Mouse (Mus musculus) heart, embryonic 16.5 days (tissue): ENCODE results near the gene Drg1. TPM values are rescaled to one million over a fixed set of nuclear protein-coding genes. Genes with fewer than 3 reads are reported as not detected.

Experiments
- ATAC-seq: fragments of 200-750 bp; cut with Nextera tagmentation; replicated peaks from 2 replicates; pipeline ENCODE4 v1.8.0; 2017; ENCODE audit warnings: moderate number of reproducible peaks; ENCODE audit not compliant: insufficient read depth, low FRiP score; ENCODE audit errors: extremely low read depth
- H3K27ac ChIP-seq: fragments of 300-500 bp; sonication (generic); 2 replicates; pipeline ENCODE4 v1.5.1; 2014; ENCODE audit warnings: mild to moderate bottlenecking, low read length, control low read depth, moderate library complexity
- H3K27me3 ChIP-seq: fragments of 300-500 bp; sonication (generic); 2 replicates; pipeline ENCODE4 v1.6.1; 2014; ENCODE audit warnings: low read length, mixed read lengths; ENCODE audit not compliant: control insufficient read depth, insufficient read depth
- H3K36me3 ChIP-seq: fragments of 300-500 bp; sonication (generic); 2 replicates; pipeline ENCODE4 v1.6.1; 2014; ENCODE audit not compliant: control insufficient read depth, insufficient read depth
- H3K4me1 ChIP-seq: fragments of 300-500 bp; sonication (generic); 2 replicates; pipeline ENCODE4 v1.6.1; 2014; ENCODE audit warnings: low read length, mixed read lengths; ENCODE audit not compliant: control insufficient read depth, insufficient read depth
- H3K4me2 ChIP-seq: fragments of 300-500 bp; sonication (generic); 2 replicates; pipeline ENCODE4 v1.6.1; 2014; ENCODE audit warnings: low read depth, mild to moderate bottlenecking, control low read depth, low read length
- H3K4me3 ChIP-seq: fragments of 300-500 bp; sonication (generic); 2 replicates; pipeline ENCODE4 v1.5.1; 2014; ENCODE audit warnings: mild to moderate bottlenecking, control low read depth, low read length
- H3K9ac ChIP-seq: fragments of 300-500 bp; sonication (generic); 2 replicates; pipeline ENCODE4 v1.6.1; 2014; ENCODE audit warnings: low read length, control low read depth
- H3K9me3 ChIP-seq: fragments of 300-500 bp; sonication (generic); replicated peaks from 2 replicates; pipeline ENCODE4 v1.6.1; 2016; ENCODE audit warnings: low read length; ENCODE audit not compliant: control insufficient read depth
- WGBS: fragments of 180-500 bp; shearing (Covaris S2); extraction: QIAGEN DNeasy Blood & Tissue Kit; methylation state at CpG from one replicate; pipeline ENCODE4 v1.1.7; 2014; 5-methylcytosine and 5-hydroxymethylcytosine counted together
- polyA plus RNA-seq: library from polyadenylated mRNA; unstranded; fragments of >200 nt; fragmentation: Nextera tagmentation; extraction: Ambion mirVana; gene quantifications from 2 replicates; pipeline ENCODE4 v1.2.1, GENCODE M21; 2015

The Drg1 gene
- polyA plus RNA-seq, 1 experiment from 2014 or later: 198 TPM

DNA sequence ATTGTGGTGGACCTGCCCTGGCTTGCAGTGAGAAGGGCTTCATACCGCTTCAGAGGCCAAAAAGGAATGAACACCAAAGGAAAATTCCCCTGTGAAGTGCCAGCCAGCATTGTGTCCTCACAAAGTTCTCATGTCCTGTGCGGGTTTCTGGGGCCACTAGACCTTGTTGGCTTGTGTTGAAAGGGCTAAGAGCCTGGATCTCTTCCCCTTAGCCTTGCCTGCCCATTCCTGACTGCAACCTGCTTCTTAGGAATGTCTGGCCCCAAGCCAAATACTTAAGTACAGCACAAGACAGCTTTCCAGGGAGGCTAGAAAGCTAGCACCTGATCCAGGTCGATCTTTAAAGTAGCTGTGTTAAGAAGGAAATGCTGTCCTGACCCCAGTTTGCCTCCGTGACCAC, 36.6 kb upstream of the Drg1 start:
- H3K9me3 ChIP-seq: no peaks in the 10 kb centered on the region
- no peak overlapping the region for H3K4me2 ChIP-seq
- no peak overlapping the region for H3K9ac ChIP-seq
- H3K27me3 ChIP-seq: no peaks in the 10 kb centered on the region
- peaks cover 53% of the 10 kb centered on the region for H3K36me3 ChIP-seq
- H3K4me1 ChIP-seq: peaks cover 15% of the 10 kb centered on the region
- H3K4me3 ChIP-seq: no peak overlapping the region
- peak overlapping the region; percentile 56 for H3K27ac ChIP-seq
- ATAC-seq: 0 out of 2 replicates have a peak, but pooled peaks have one; percentile 9
- WGBS: 42% methylated on average over 4 of the region's 4 CpGs

DNA sequence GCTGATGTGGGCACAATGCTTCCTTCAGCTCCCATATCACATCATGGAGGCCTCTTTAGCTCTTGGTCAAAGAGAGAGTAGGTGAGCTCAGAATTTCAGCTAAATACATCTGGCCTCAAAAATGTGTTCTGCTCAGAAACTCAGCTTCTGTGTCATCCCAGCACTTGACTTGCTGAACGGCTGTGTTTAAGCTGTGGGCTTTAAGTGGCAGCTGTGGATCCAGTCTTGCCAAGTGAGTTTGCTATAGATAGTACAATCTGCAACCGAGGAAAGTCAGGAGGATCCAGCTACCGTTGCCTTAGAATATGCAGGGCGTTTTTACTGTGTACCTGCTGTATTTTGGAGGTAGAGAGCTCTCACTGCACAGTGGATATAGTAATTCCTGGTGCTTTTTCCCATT, 36.2 kb upstream of the Drg1 start:
- Histone ChIP-seq H3K27me3 (no peaks in the 10 kb centered on the region), H3K9ac (no peak overlapping the region), H3K9me3 (no peaks in the 10 kb centered on the region), H3K4me2 (no peak overlapping the region), H3K4me3 (no peak overlapping the region), H3K27ac (peak overlapping the region; percentile 56), H3K36me3 (peaks cover 53% of the 10 kb centered on the region), H3K4me1 (peaks cover 15% of the 10 kb centered on the region)
- 39% methylated on average over 4 of the region's 4 CpGs for WGBS
- ATAC-seq: 0 out of 2 replicates have a peak, but pooled peaks have one; percentile 6

DNA sequence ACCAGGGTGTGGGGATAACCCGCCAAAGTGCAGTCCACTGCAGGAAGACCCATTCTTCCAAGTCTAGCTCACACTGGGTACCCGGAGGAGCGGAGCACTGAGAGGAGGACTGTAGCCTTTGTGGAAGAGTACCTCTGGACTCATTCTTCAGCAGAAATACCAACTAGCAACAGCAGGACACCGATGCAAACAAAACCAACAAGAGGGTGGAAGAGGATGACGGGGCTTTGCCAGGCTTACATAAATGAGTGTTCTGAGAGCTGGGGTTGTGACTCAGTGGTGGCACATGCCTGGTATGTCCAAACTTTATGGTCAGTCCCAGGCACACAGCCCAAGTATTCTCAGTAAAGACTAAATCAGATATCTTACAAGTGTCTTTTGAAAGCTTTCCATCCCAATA, 34.9 kb upstream of the Drg1 start:
- Histone ChIP-seq H3K4me3 (no peak overlapping the region), H3K27me3 (no peaks in the 10 kb centered on the region)

DNA sequence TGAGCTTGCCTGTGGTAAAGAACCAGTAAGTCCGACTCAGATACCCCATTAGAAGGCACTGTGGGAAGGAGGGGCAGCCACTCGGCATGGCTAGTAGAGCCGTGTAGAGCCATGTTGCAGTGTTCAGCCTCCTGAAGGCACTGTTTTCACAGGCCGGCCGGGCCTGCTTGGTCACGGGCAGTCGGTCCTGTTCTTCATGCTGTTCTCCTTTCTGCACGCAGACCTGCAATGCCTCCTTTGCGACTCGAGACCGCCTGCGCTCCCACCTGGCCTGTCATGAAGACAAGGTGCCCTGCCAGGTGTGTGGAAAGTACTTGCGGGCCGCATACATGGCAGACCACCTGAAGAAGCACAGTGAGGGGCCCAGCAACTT, 32.6 kb upstream of the Drg1 start:
- H3K4me3 ChIP-seq: no peak overlapping the region
- H3K36me3 ChIP-seq: peaks cover 55% of the 10 kb centered on the region
- no peak overlapping the region for H3K9ac ChIP-seq
- no peaks in the 10 kb centered on the region for H3K27me3 ChIP-seq
- peaks cover 32% of the 10 kb centered on the region for H3K4me1 ChIP-seq
- no peak overlapping the region for H3K4me2 ChIP-seq
- no peaks in the 10 kb centered on the region for H3K9me3 ChIP-seq
- ATAC-seq: 0 out of 2 replicates have a peak, but pooled peaks have one; percentile 3
- H3K27ac ChIP-seq: peak overlapping the region; percentile 28; the same call in 1 of the 2 replicates
- WGBS: 83% methylated on average over 14 of the region's 14 CpGs

More for the DNA sequence above, 34.9 kb upstream of the Drg1 start:
- Histone ChIP-seq H3K4me2 (no peak overlapping the region), H3K9ac (no peak overlapping the region), H3K9me3 (no peaks in the 10 kb centered on the region), H3K27ac (no peak overlapping the region), H3K4me1 (peaks cover 19% of the 10 kb centered on the region), H3K36me3 (peaks cover 53% of the 10 kb centered on the region)
- WGBS: 93% methylated on average over 5 of the region's 5 CpGs
- ATAC-seq: no peak

DNA sequence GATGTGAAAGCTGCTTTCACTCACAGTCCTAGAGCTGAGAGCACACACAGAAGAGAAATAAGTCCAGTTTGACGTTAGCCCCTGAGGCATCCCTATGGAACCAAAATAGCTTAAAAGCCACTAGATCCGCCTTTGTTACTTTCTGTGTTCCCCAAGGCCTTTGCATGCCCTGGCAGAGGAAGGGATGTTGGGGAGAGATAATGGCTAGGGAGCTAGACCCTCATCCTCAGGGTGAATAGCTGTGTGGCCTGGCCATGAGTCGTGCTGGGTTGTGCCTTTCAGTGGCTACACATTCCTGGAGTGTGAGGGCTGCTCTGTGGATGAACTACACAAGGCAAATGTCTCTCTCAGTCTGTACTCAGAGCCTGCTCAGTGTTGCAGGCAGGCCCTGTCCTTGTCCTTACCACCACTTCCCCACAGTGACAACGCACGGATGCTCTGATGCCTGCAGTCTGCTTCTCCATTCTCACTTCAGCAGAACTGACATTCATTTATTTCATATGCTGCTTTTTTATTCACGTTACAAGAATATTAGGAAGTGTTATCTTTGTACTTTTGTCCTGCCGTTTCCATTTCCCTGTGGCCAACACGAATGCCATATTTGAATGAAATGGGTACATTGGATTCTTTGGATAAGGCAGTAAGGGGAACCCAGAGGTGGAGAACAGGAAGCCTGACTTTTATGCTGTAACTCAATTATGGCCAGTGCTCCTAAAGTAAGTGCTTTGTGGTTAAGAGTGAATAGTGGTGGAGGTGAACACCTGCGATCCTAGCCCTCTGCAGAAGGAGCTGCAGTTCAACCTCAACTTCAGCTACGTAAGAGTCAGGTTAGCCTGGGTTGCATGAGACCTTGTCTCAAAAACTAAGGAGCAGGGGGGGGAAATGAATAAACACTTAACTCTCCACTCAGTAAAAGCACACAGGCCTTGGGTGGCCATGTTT, 31.9 kb upstream of the Drg1 start:
- H3K4me1 ChIP-seq: peaks cover 35% of the 10 kb centered on the region
- no peak for ATAC-seq
- H3K9me3 ChIP-seq: no peaks in the 10 kb centered on the region
- H3K9ac ChIP-seq: no peak overlapping the region
- H3K36me3 ChIP-seq: peaks cover 58% of the 10 kb centered on the region
- H3K27ac ChIP-seq: peak overlapping the region; percentile 28; the same call in 1 of the 2 replicates
- no peak overlapping the region for H3K4me2 ChIP-seq
- H3K4me3 ChIP-seq: no peak overlapping the region
- WGBS: 70% methylated on average over 10 of the region's 10 CpGs
- H3K27me3 ChIP-seq: no peaks in the 10 kb centered on the region

DNA sequence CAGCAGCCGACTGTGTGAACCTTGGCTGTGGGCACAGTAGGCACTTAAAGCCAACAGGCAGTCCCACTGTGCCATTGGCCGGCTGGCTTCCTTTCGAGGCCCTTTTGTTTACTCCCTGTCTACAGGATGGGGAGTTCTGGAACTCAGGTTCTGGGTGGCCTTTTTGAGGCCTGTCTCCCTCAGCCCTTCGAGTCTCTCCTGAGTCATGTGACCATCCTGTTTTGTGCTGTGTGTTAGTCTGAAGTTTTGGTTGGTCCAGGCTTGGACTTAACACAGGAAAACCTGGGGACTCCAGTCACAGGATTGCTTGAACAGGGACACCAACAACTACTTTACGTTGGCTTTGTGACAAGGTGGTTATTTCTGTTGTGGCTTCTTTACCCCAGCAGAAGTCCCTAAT, 29.8 kb upstream of the Drg1 start:
- H3K27ac ChIP-seq: no peak overlapping the region
- no peak overlapping the region for H3K4me3 ChIP-seq
- H3K36me3 ChIP-seq: peaks cover 51% of the 10 kb centered on the region
- ATAC-seq: no peak
- H3K9ac ChIP-seq: no peak overlapping the region
- H3K4me2 ChIP-seq: no peak overlapping the region
- WGBS: 63% methylated on average over 5 of the region's 5 CpGs
- H3K27me3 ChIP-seq: no peaks in the 10 kb centered on the region
- peaks cover 35% of the 10 kb centered on the region for H3K4me1 ChIP-seq
- H3K9me3 ChIP-seq: no peaks in the 10 kb centered on the region

DNA sequence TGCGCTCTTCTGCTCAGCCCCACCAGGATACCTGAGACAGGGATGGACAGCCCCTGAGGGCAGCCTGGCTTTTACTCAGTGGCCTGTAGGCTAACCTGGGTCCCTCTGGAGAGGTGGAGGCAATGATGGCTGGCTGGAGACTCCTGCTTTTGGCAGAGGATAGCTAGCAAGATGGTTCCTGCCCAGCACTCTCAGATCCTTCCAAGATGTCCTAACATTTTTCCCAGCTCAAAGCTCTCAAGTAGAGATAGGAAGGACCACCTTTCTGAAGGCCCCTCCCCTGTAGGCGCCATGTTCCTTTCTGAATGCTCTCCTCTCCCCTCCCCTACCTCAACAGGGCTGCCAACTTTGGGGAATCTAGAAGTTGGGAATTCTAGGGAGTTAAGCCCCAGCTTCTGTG, 28.4 kb upstream of the Drg1 start:
- 88% methylated on average over 2 of the region's 2 CpGs for WGBS
- Histone ChIP-seq H3K9me3 (no peaks in the 10 kb centered on the region), H3K4me3 (no peak overlapping the region), H3K4me1 (peaks cover 36% of the 10 kb centered on the region), H3K4me2 (no peak overlapping the region), H3K9ac (no peak overlapping the region), H3K27me3 (no peaks in the 10 kb centered on the region), H3K27ac (no peak overlapping the region), H3K36me3 (peaks cover 39% of the 10 kb centered on the region)
- no peak for ATAC-seq

DNA sequence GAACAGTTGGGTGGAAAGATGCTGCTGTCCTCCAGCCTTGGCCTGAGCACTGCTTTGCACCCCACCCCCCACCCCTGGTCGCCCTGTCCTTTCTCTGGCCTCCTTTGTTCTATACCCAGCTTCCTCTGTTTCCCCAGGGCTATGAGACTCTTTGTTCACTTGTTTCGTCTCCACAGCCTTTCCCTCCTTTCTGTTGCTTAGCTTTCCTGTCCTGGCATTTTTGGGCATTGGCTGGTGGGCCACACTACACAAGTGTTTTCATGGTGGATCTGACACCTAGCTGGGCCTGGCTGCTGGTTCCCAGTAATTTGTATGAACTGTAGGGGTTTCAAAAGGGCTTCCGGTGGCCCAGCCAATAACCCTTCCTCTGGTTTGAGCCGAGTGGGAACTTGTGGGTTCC, 27.1 kb upstream of the Drg1 start:
- Histone ChIP-seq H3K4me2 (peak overlapping the region; percentile 95), H3K9ac (peak overlapping the region; percentile 99; the same call in 1 of the 2 replicates), H3K27me3 (no peaks in the 10 kb centered on the region), H3K4me1 (peaks cover 37% of the 10 kb centered on the region), H3K27ac (peak overlapping the region; percentile 100), H3K9me3 (no peaks in the 10 kb centered on the region), H3K4me3 (peak overlapping the region; percentile 90), H3K36me3 (peaks cover 29% of the 10 kb centered on the region)
- no peak for ATAC-seq
- 49% methylated on average over 4 of the region's 4 CpGs for WGBS

DNA sequence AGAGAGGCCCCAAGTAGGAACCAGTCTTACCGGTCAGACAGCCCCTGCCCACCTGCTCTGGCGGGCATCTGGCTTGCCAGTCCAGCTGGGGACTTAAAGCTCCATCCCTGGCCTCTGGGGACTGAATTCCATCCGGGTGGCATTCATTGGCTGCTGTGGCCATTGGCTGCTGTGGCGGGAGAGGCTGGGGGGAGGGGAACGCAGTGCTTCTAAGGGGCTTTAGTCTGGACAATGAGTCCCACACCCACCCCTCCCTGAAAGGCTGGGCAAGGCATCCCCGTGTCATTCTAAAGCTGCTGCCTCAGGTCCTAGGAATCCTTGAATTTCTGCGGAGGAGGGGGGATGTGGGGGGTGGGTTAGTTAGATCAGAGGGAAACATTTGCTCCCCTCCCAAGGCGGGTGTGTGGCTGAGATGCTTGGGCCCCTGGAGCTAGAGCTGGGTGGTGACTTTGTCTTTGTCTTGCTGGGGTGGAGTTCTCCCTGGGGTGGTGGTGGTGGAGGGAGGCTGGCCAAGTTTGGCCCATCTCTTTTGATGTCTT, 26.6 kb upstream of the Drg1 start:
- no peak for ATAC-seq

More for the DNA sequence above, 26.6 kb upstream of the Drg1 start:
- peak overlapping the region; percentile 100 for H3K27ac ChIP-seq
- peaks cover 29% of the 10 kb centered on the region for H3K36me3 ChIP-seq
- peak overlapping the region; percentile 95 for H3K4me2 ChIP-seq
- WGBS: 1% methylated on average over 8 of the region's 8 CpGs
- H3K9me3 ChIP-seq: no peaks in the 10 kb centered on the region
- H3K4me3 ChIP-seq: peak overlapping the region; percentile 90
- H3K4me1 ChIP-seq: peaks cover 41% of the 10 kb centered on the region
- no peaks in the 10 kb centered on the region for H3K27me3 ChIP-seq
- peak overlapping the region; percentile 99 for H3K9ac ChIP-seq
